Mouse (Mus musculus): ENCODE results near the gene Def8.

GRCm38 (mm10) chr8:123410788-123411187 is 12.5 kb upstream of the Def8 start:
- TF ChIP-seq CTCF (IDR thresholded peaks at IDR 0.05; ENCODE audit: low read depth, low read length): no peak
- no peak for TF ChIP-seq POLR2A (IDR thresholded peaks at IDR 0.05; ENCODE audit: borderline replicate concordance, low read depth, low read length)

Measured in bone marrow macrophage, adult 2 months (primary cell).